Mouse (Mus musculus) liver, embryonic 16.5 days (tissue): ENCODE data around the gene Efnb1. TPM values are rescaled to one million over a fixed set of nuclear protein-coding genes. Genes with fewer than 3 reads are reported as not detected.

Source experiments
- ATAC-seq: fragments of 200-750 bp; cut with Nextera tagmentation; 2 replicates; pipeline ENCODE4 v1.8.0; 2017; ENCODE audit warnings: low read depth, mild to moderate bottlenecking, moderate number of reproducible peaks, moderate library complexity
- H3K27ac ChIP-seq: fragments of 300-500 bp; sonication (generic); 2 replicates; pipeline ENCODE4 v1.5.1; 2014; ENCODE audit warnings: mild to moderate bottlenecking, low read length
- H3K27me3 ChIP-seq: fragments of 300-500 bp; sonication (generic); 2 replicates; pipeline ENCODE4 v1.6.1; 2014; ENCODE audit warnings: low read depth, low read length, mixed read lengths; ENCODE audit not compliant: control insufficient read depth, insufficient read depth
- H3K36me3 ChIP-seq: fragments of 300-500 bp; sonication (generic); 2 replicates; pipeline ENCODE4 v1.6.1; 2014; ENCODE audit warnings: mild to moderate bottlenecking; ENCODE audit not compliant: control insufficient read depth, insufficient read depth
- H3K4me1 ChIP-seq: fragments of 300-500 bp; sonication (generic); 2 replicates; pipeline ENCODE4 v1.6.1; 2014; ENCODE audit warnings: low read depth, low read length, mixed read lengths; ENCODE audit not compliant: control insufficient read depth
- H3K4me2 ChIP-seq: fragments of 300-500 bp; sonication (generic); 2 replicates; pipeline ENCODE4 v1.6.1; 2014; ENCODE audit warnings: low read depth, low read length, mixed read lengths
- H3K4me3 ChIP-seq: fragments of 300-500 bp; sonication (generic); 2 replicates; pipeline ENCODE4 v1.5.1; 2014; ENCODE audit warnings: low read depth, mild to moderate bottlenecking, low read length
- H3K9ac ChIP-seq: fragments of 300-500 bp; sonication (generic); 2 replicates; pipeline ENCODE4 v1.6.1; 2014; ENCODE audit warnings: low read depth, low read length
- H3K9me3 ChIP-seq: fragments of 300-500 bp; sonication (generic); replicated peaks from 2 replicates; pipeline ENCODE4 v1.6.1; 2016; ENCODE audit warnings: low read length; ENCODE audit not compliant: control insufficient read depth
- WGBS: fragments of 180-500 bp; shearing (Covaris S2); extraction: QIAGEN DNeasy Blood & Tissue Kit; methylation state at CpG from one replicate; pipeline ENCODE4 v1.1.7; 2014; ENCODE audit not compliant: insufficient replicate concordance; 5-methylcytosine and 5-hydroxymethylcytosine counted together
- polyA plus RNA-seq: library from polyadenylated mRNA; unstranded; fragments of >200 nt; fragmentation: Nextera tagmentation; extraction: Ambion mirVana; gene quantifications from 2 replicates; pipeline ENCODE4 v1.2.1, GENCODE M21; 2015

Efnb1 gene
- polyA plus RNA-seq, 1 experiment from 2014 or later = 4.2 TPM

DNA sequence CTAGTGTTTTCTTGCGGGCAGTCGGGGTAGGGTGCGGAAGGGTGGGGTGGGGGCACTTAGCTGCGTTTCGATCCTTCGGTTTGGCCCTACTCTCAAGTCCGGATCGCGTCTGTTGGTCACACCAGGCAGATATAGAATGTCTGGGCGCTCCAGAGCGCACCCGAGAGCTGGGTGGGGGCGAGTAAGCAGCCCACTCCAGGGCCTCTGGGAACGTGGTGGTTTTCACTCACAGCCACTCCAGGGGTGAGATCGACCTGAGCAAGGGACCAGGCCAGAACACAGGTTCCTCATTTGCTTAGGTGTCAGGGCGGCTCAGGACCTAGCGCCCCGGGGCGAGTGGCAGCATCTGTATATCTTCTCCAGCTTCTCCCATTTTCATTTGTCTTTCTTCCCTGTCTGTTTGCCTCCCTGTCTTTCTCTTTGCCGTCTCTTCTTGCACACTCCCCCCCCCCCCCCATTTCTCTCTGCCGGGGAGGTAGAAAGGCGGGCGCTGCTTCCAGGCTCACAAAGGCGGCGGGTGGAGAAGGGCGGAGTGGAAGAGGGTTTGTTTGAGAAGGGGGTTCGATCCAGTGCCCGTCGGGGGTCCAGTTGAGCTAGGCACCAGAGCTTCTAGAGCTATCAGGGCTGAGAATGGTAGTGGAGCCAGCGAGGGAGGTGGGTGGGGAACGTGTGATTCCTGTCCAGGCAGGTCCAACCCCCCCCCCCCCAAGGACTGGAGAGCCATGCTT lies 1.4 kb downstream of the Efnb1 start:
- Histone ChIP-seq H3K36me3 (no peaks in the 10 kb centered on the region), H3K4me1 (no peaks in the 10 kb centered on the region), H3K9me3 (no peaks in the 10 kb centered on the region), H3K4me3 (peak overlapping the region; percentile 59), H3K27me3 (peaks cover 33% of the 10 kb centered on the region), H3K4me2 (peak overlapping the region; percentile 47; the same call in 1 of the 2 replicates), H3K9ac (no peak overlapping the region), H3K27ac (no peak overlapping the region)
- WGBS = 24% methylated on average over 31 of the region's 31 CpGs
- no peak for ATAC-seq

DNA sequence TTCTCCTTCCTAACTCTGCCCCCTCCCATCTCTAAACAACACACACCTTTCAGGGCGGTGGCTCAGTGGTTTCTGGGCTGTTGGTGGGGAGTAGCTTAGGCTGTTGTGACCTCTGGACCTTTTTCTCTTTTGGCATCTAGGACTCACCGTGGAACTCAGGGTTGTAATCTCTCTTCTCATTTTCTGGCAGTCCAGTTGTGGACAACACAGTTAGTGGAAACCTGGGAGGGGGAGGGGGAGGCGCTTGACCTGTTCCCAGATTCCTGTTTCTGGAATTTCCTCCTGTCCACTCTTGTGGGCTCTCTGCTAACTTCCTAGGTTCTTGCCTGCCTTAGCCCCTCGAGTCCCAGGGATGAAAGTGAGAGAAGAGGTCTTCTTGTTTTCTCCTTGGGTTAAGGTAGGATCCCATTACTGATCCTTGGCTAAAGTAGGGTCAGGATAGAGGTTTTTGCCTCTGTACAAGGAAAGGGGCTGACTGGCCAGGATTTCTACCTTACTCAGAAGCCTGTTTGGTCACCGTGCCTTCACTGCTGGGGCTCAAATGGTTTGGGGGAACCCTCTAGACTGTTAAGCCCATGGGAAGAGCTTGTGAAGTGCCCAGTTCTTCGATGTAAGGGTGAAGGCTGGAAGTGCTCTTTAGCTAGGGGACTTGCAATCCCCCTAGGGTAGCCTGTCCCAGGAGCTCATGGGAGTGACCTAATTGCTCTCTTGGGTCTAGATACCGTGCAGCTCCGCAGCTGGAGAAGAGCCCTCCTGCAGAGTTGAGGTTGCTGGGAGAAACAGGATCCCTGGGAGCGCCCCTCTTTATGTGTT lies 2.2 kb downstream of the Efnb1 start:
- 29% methylated on average over 9 of the region's 9 CpGs for WGBS
- Histone ChIP-seq H3K4me1 (no peaks in the 10 kb centered on the region), H3K27ac (no peak overlapping the region), H3K27me3 (peaks cover 33% of the 10 kb centered on the region), H3K4me2 (peak overlapping the region; percentile 20), H3K9me3 (no peaks in the 10 kb centered on the region), H3K4me3 (peak overlapping the region; percentile 59), H3K9ac (no peak overlapping the region), H3K36me3 (no peaks in the 10 kb centered on the region)
- ATAC-seq = no peak

DNA sequence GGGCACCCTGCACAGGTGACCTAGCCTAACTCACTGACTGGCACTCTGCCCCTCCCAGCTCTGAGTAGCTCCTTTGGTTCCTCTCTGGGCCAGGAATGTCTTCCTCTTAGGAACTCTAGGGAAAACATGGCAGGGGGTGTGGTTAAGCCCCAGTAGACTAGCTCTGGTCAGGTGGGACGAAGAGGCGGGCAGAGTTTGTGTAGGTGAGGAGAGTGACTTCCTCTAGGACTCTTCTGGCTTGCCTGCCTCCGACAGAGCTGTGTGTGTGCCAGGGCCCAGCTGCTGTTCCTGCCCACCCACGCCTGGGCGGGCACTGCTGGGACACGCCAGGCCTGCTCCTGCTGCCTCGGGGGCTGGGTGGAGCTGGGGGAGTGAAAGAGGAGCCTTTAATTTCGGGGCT lies 5.1 kb downstream of the Efnb1 start:
- H3K9ac ChIP-seq = no peak overlapping the region
- H3K36me3 ChIP-seq = no peaks in the 10 kb centered on the region
- peaks cover 29% of the 10 kb centered on the region for H3K27me3 ChIP-seq
- WGBS = 55% methylated on average over 8 of the region's 8 CpGs
- no peak overlapping the region for H3K4me2 ChIP-seq
- no peak for ATAC-seq
- H3K4me1 ChIP-seq = no peaks in the 10 kb centered on the region
- no peak overlapping the region for H3K27ac ChIP-seq
- H3K4me3 ChIP-seq = no peak overlapping the region
- H3K9me3 ChIP-seq = no peaks in the 10 kb centered on the region

- H3K4me1 ChIP-seq = no peaks in the 10 kb centered on the region
- H3K9me3 ChIP-seq = no peaks in the 10 kb centered on the region
- no peaks in the 10 kb centered on the region for H3K36me3 ChIP-seq
- no peak overlapping the region for H3K4me2 ChIP-seq
- H3K4me3 ChIP-seq = no peak overlapping the region
- H3K27ac ChIP-seq = no peak overlapping the region
- no peak for ATAC-seq
- H3K27me3 ChIP-seq = peaks cover 21% of the 10 kb centered on the region
- H3K9ac ChIP-seq = no peak overlapping the region
These were observed 6.0 kb downstream of the Efnb1 start for GRCm38 (mm10) chrX:99141900-99142299.

DNA sequence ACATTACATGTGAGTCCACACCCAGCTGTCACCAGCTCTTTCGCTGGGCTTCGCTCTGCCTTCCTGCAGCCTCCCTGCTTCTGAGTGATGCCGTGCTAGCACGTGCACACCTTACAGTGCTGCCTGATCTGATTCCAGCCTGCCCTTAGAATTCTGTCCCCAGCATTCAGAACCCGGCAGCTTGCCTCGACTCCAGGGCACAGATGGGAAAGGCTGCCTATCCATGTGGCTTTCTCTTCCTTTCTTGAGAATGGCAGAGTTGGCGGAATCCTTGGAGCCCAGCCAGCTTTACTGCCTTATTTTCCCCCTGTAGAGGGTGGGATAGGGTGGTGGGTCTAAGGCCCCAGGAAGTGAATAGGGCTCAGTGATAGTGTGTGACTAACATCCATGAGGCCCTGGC lies 9.6 kb downstream of the Efnb1 start:
- no peak overlapping the region for H3K4me3 ChIP-seq
- 75% methylated on average over 7 of the region's 7 CpGs for WGBS
- H3K4me1 ChIP-seq = no peaks in the 10 kb centered on the region; the same call in 1 of the 2 replicates
- no peak overlapping the region for H3K27ac ChIP-seq
- no peak overlapping the region for H3K4me2 ChIP-seq
- no peak overlapping the region for H3K9ac ChIP-seq
- ATAC-seq = no peak
- H3K27me3 ChIP-seq = no peaks in the 10 kb centered on the region
- no peaks in the 10 kb centered on the region for H3K9me3 ChIP-seq
- H3K36me3 ChIP-seq = no peaks in the 10 kb centered on the region

DNA sequence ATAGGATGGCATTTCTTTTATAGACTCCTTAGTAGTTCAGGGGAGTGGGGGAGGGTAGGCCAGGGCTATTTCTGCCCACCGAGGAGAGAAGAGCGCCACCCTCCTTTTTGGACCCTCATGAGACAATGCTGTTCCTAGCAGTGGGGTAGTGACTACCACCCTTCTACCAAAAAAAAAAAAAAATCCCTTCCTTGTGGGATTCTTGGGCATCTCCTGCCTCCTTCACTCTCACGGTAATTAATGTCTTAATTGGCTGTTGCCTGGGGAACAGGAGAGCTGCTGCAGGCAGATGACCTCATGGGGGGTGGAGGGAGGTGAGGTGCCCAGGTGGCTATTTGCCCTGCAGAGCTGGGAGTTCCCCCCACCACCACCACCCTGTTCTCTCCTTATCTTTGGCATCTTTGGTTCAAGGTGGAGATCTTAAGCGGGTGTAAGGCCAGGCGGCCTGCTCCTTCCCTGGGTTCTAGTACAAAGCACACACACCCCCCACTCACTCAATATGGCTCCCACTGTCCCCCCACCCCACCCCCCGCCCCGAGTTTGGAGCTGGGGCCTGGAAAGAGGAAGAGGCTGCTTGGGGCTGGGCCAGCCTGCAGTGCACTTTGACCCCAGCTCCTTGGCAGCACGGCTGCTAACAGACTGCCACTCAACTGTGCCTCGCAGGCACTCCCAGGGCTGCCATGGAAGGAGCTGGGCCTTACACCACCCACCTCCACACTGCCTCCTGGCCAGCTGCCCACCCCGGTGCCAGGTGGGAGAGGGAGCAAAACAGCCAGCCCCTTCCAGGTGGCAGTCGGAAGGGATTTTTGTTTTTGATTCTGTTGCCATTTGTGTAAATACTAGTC lies 12.4 kb downstream of the Efnb1 start:
- no peaks in the 10 kb centered on the region for H3K27me3 ChIP-seq
- no peaks in the 10 kb centered on the region for H3K36me3 ChIP-seq
- no peak overlapping the region for H3K27ac ChIP-seq
- no peak overlapping the region for H3K4me3 ChIP-seq
- H3K4me2 ChIP-seq = no peak overlapping the region
- no peak overlapping the region for H3K9ac ChIP-seq
- no peaks in the 10 kb centered on the region for H3K9me3 ChIP-seq
- H3K4me1 ChIP-seq = no peaks in the 10 kb centered on the region; the same call in 1 of the 2 replicates
- ATAC-seq = no peak
- 52% methylated on average over 10 of the region's 11 CpGs for WGBS

- no peak overlapping the region for H3K4me3 ChIP-seq
- no peaks in the 10 kb centered on the region for H3K9me3 ChIP-seq
- no peaks in the 10 kb centered on the region; the same call in 1 of the 2 replicates for H3K4me1 ChIP-seq
- no peak overlapping the region for H3K4me2 ChIP-seq
- H3K27ac ChIP-seq = no peak overlapping the region
- no peak for ATAC-seq
- H3K9ac ChIP-seq = no peak overlapping the region
- H3K36me3 ChIP-seq = no peaks in the 10 kb centered on the region
- no peaks in the 10 kb centered on the region for H3K27me3 ChIP-seq
- 71% methylated on average over 7 of the region's 7 CpGs for WGBS
These were observed 13.1 kb downstream of the Efnb1 start for GRCm38 (mm10) chrX:99149047-99149446.

DNA sequence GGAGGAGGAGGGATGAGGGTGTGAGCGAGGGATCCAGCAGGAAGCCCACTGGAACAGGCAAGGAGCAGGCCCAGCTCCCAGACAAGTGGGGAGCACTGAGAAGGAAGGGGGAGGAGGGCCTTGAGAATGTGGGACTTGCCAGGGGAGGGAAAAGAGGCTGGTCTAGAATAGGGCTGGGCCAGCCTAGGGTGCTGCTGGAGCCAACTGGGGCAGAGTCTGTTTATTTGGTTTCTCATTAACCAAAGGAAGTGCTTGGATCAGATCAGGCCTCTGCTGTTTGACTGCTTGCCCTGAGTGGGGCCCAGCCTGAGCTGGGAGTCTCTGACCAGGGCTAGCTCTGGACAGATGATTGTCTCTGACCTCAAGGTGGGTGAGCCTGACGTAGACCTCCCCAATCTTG lies 14.0 kb downstream of the Efnb1 start:
- H3K4me1 ChIP-seq = no peaks in the 10 kb centered on the region; the same call in 1 of the 2 replicates
- no peaks in the 10 kb centered on the region for H3K9me3 ChIP-seq
- no peaks in the 10 kb centered on the region for H3K36me3 ChIP-seq
- 49% methylated on average over 2 of the region's 2 CpGs for WGBS
- no peaks in the 10 kb centered on the region for H3K27me3 ChIP-seq
- peak; percentile 66 for ATAC-seq
- no peak overlapping the region for H3K4me3 ChIP-seq
- H3K4me2 ChIP-seq = no peak overlapping the region
- H3K9ac ChIP-seq = no peak overlapping the region
- H3K27ac ChIP-seq = no peak overlapping the region
